Mouse (Mus musculus) CH12.LX (cell line): ENCODE data around the gene Yaf2. TPM values are rescaled to one million over a fixed set of nuclear protein-coding genes. Genes with fewer than 3 reads are reported as not detected.

ENCODE experiments used
- DNase-seq: peaks from one replicate; pipeline ENCODE4 v3.0.0-alpha.2; 2013; ENCODE audit errors: extremely low read depth
- H3K27ac ChIP-seq: 2 replicates; pipeline ENCODE4 v1.5.1; 2012; ENCODE audit warnings: low read depth, mild to moderate bottlenecking, control low read depth, moderate library complexity; ENCODE audit not compliant: insufficient read depth
- H3K27me3 ChIP-seq: replicated peaks from 2 replicates; pipeline ENCODE3; 2012; ENCODE audit warnings: inconsistent platforms
- H3K36me3 ChIP-seq, 2 experiments: replicated peaks in 1 of 2; 2 replicates each; pipeline versions ENCODE3 to v1.6.1; 2012; ENCODE audit warnings: inconsistent platforms in 1 of 2, low read length in 1 of 2, mild to moderate bottlenecking in 1 of 2, mixed read lengths in 1 of 2, moderate library complexity in 1 of 2; ENCODE audit not compliant: control insufficient read depth in 1 of 2, insufficient read depth in 1 of 2
- H3K4me1 ChIP-seq, 2 experiments: 2 replicates each; pipeline ENCODE4 v1.6.1; 2012; ENCODE audit warnings: inconsistent platforms in 1 of 2, moderate library complexity in 1 of 2; ENCODE audit not compliant: insufficient read depth in 2 of 2, control insufficient read depth in 1 of 2
- H3K4me2 ChIP-seq: 2 replicates; pipeline ENCODE4 v1.6.1; 2012; ENCODE audit warnings: low read depth, mild to moderate bottlenecking, control low read depth; ENCODE audit not compliant: poor library complexity, insufficient read depth, severe bottlenecking
- H3K4me3 ChIP-seq, 3 experiments: fragments of 150-350 bp in 1 of 3; sonication (generic) in 1 of 3; replicated peaks in 1 of 3; 2 replicates each; pipeline versions ENCODE3 to v1.5.1; 2011 to 2012; ENCODE audit warnings: low read depth in 2 of 3, low read length in 2 of 3, mild to moderate bottlenecking in 2 of 3, moderate library complexity in 2 of 3, control low read depth in 1 of 3, improper control_type of control experiment in 1 of 3, inconsistent platforms in 1 of 3, mixed read lengths in 1 of 3; ENCODE audit not compliant: poor library complexity in 1 of 3
- H3K79me2 ChIP-seq: replicated peaks from 2 replicates; pipeline ENCODE4 v1.6.1; 2012; ENCODE audit warnings: mild to moderate bottlenecking, moderate library complexity; ENCODE audit not compliant: control insufficient read depth, poor library complexity, insufficient read depth, severe bottlenecking; ENCODE audit errors: extremely low read depth
- H3K9ac ChIP-seq: 2 replicates; pipeline ENCODE4 v1.6.1; 2012; ENCODE audit warnings: low read depth, mild to moderate bottlenecking, control low read depth, moderate library complexity; ENCODE audit not compliant: insufficient read depth
- H3K9me3 ChIP-seq: replicated peaks from 2 replicates; pipeline ENCODE3; 2012; ENCODE audit warnings: low read length, inconsistent platforms, mixed read lengths
- CHD2 ChIP-seq: IDR thresholded peaks from 2 replicates; pipeline ENCODE4 v1.6.1; 2011; ENCODE audit warnings: low read length, improper control_type of control experiment
- CTCF ChIP-seq, 2 experiments: IDR thresholded peaks in 1 of 2; conservative IDR thresholded peaks in 1 of 2; 2 replicates each; pipeline ENCODE4 v1.5.1; 2011 to 2012; ENCODE audit warnings: low read depth in 2 of 2, low read length in 2 of 2, improper control_type of control experiment in 1 of 2, inconsistent platforms in 1 of 2, mild to moderate bottlenecking in 1 of 2, moderate library complexity in 1 of 2
- E2F4 ChIP-seq: IDR thresholded peaks from 2 replicates; pipeline ENCODE4 v1.6.1; 2011; ENCODE audit warnings: low read depth, low read length, improper control_type of control experiment; ENCODE audit not compliant: insufficient replicate concordance
- ELF1 ChIP-seq: IDR thresholded peaks from 2 replicates; pipeline ENCODE4 v1.6.1; 2014; ENCODE audit warnings: low read depth, mild to moderate bottlenecking, inconsistent platforms, low read length, improper control_type of control experiment
- ETS1 ChIP-seq: conservative IDR thresholded peaks from 2 replicates; pipeline ENCODE4 v1.6.1; 2012; ENCODE audit warnings: low read depth, mild to moderate bottlenecking, inconsistent platforms, low read length, improper control_type of control experiment, moderate library complexity
- JUND ChIP-seq: conservative IDR thresholded peaks from 2 replicates; pipeline ENCODE4 v1.6.1; 2011; ENCODE audit warnings: low read depth, low read length, improper control_type of control experiment
- MAFK ChIP-seq: IDR thresholded peaks from 2 replicates; pipeline ENCODE4 v1.6.1; 2011; ENCODE audit warnings: low read length, improper control_type of control experiment; ENCODE audit not compliant: insufficient replicate concordance
- MAZ ChIP-seq: IDR thresholded peaks from 2 replicates; pipeline ENCODE4 v1.6.1; 2012; ENCODE audit warnings: low read depth, mild to moderate bottlenecking, inconsistent platforms, low read length, improper control_type of control experiment, moderate library complexity
- MEF2A ChIP-seq: IDR thresholded peaks from 2 replicates; pipeline ENCODE4 v1.6.1; 2014; ENCODE audit warnings: low read depth, mild to moderate bottlenecking, inconsistent platforms, low read length, improper control_type of control experiment, borderline replicate concordance
- MXI1 ChIP-seq: IDR thresholded peaks from 2 replicates; pipeline ENCODE4 v1.6.1; 2011; ENCODE audit warnings: mild to moderate bottlenecking, low read depth, low read length, improper control_type of control experiment
- NELFE ChIP-seq: IDR thresholded peaks from 2 replicates; pipeline ENCODE4 v1.6.1; 2011; ENCODE audit warnings: low read depth, low read length, improper control_type of control experiment
- PAX5 ChIP-seq: IDR thresholded peaks from 2 replicates; pipeline ENCODE4 v1.6.1; 2012; ENCODE audit warnings: low read length, inconsistent platforms, mixed read lengths
- POLR2AphosphoS2 ChIP-seq: IDR thresholded peaks from 2 replicates; pipeline ENCODE4 v1.6.1; 2011; ENCODE audit warnings: low read depth, low read length, improper control_type of control experiment
- RCOR1 ChIP-seq: conservative IDR thresholded peaks from 2 replicates; pipeline ENCODE4 v1.6.1; 2012; ENCODE audit warnings: low read depth, mild to moderate bottlenecking, inconsistent platforms, low read length, improper control_type of control experiment
- SIN3A ChIP-seq: IDR thresholded peaks from 2 replicates; pipeline ENCODE4 v1.6.1; 2012; ENCODE audit warnings: low read length, improper control_type of control experiment, inconsistent platforms
- TBP ChIP-seq: conservative IDR thresholded peaks from 2 replicates; pipeline ENCODE4 v1.6.1; 2011; ENCODE audit warnings: low read depth, low read length, improper control_type of control experiment
- UBTF ChIP-seq: IDR thresholded peaks from 2 replicates; pipeline ENCODE4 v1.6.1; 2012; ENCODE audit warnings: low read depth, mild to moderate bottlenecking, inconsistent platforms, low read length, improper control_type of control experiment, moderate library complexity
- USF1 ChIP-seq: IDR thresholded peaks from 2 replicates; pipeline ENCODE4 v1.6.1; 2014; ENCODE audit warnings: low read depth, mild to moderate bottlenecking, inconsistent platforms, low read length, improper control_type of control experiment
- ZKSCAN1 ChIP-seq: IDR thresholded peaks from 2 replicates; pipeline ENCODE4 v1.6.1; 2012; ENCODE audit warnings: low read depth, inconsistent platforms, low read length, improper control_type of control experiment, borderline replicate concordance
- dilution Hi-C: fragments of 300-500 bp; cut with MboI; formaldehyde crosslinking; loops from 2 replicates; pipeline ENCODE4 v1.14.3; 2020; ENCODE audit warnings: low sequenced_read_pairs; ENCODE audit not compliant: extremely low pct_unique_long_range_greater_than_20kb, extremely low pct_ligation_motif_present
- in situ Hi-C: fragments of 300-500 bp; cut with MboI; formaldehyde crosslinking; loops from 3 replicates; pipeline ENCODE4 v1.14.3; 2019; ENCODE audit warnings: low sequenced_read_pairs, low pct_ligation_motif_present, low pct_unique_long_range_greater_than_20kb, mixed read lengths
- polyA plus RNA-seq: library from polyadenylated mRNA; unstranded; fragments of >175 nt; gene quantifications from 2 replicates; pipeline ENCODE4 v1.2.1, GENCODE M21; 2012; ENCODE audit warnings: low read depth; ENCODE audit not compliant: insufficient read length
- total RNA-seq, 2 experiments: library from RNA; depleted of rRNA; stranded (reverse); fragments of 300-350 nt in 1 of 2; fragments of >200 nt in 1 of 2; gene quantifications; 2 replicates each; pipeline ENCODE4 v1.2.3; 2012 to 2014

The Yaf2 gene
- total and polyA plus RNA-seq, 3 experiments = 32.7 to 78.4 (median 46.2) TPM

DNA sequence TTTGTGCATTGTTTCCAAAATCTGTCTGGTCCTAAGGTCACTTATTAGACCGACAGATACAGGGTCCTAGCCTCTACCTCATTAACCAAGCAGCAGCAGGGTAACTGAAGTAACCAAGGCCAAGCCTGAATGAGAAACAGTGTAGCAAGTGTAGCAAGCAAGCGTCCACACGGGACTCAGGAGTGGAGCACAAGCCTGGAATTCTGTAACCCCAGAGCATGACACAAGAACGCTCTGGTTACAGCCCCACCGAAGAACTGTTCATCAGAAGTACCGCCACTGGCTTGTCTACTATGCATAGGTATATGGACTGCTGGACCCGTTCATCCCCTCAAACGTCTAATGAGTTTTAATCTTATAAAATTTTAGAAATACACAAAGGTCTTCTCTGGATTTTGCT, 69.3 kb downstream of the Yaf2 start:
- in situ Hi-C loops = loop anchor here (10.0 kb wide), 1 partner anchor 177 kb away; no protein-coding TSS in a partner anchor

DNA sequence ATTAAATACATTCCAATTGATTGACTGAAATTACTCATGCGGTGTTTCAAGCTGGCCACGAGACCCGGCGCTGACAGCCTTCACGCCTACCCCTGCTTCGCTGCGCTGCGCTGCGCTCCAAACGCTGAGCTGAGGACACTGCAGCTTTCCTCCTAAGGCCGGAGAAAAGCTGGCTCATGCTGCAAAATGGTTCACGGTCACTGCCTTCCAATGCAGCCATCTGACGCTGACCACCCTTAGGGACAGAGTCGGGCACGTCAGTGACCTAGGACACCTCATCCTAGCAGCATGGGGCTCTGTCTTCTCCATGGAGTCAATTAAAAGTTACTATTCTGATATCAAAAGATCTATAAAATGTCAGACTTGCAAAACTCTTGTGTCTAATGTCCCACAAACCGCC, 70.4 kb downstream of the Yaf2 start:
- no peak for TF ChIP-seq NELFE
- TF ChIP-seq E2F4 = no peak
- no peak for TF ChIP-seq UBTF
- no peak for TF ChIP-seq MAFK
- no peak for TF ChIP-seq USF1
- TF ChIP-seq ETS1 = no peak
- no peak for TF ChIP-seq PAX5
- TF ChIP-seq RCOR1 = no peak
- no peak for TF ChIP-seq POLR2AphosphoS2
- no peak for TF ChIP-seq ZKSCAN1
- no peak for TF ChIP-seq CHD2
- TF ChIP-seq MAZ = no peak
- TF ChIP-seq SIN3A = no peak
- H3K4me1 ChIP-seq = peaks cover 0 to 20% of the 10 kb centered on the region in 2 experiments; a peak in 2 of 4 replicates
- in situ Hi-C loops (loop anchor here (10.0 kb wide), 1 partner anchor 178 kb away; no protein-coding TSS in a partner anchor), dilution Hi-C loops (no loop called here)
- no peak overlapping the region for H3K9ac ChIP-seq
- DNase-seq = no peak
- H3K36me3 ChIP-seq = peaks cover 9 to 68% of the 10 kb centered on the region in 2 experiments
- H3K27me3 ChIP-seq = no peaks in the 10 kb centered on the region
- H3K4me2 ChIP-seq = no peak overlapping the region
- no peak overlapping the region for H3K27ac ChIP-seq
- H3K79me2 ChIP-seq = peaks cover 6% of the 10 kb centered on the region; the same call in 1 of the 2 replicates
- no peak overlapping the region for H3K4me3 ChIP-seq
- no peaks in the 10 kb centered on the region for H3K9me3 ChIP-seq

More for the DNA sequence above, 69.3 kb downstream of the Yaf2 start:
- TF ChIP-seq CTCF (conservative IDR thresholded peaks at IDR 0.05 in 1 of 2, IDR thresholded peaks at IDR 0.05 in 1 of 2; ENCODE audit: low read depth in 2 of 2, low read length in 2 of 2) = no peak
- TF ChIP-seq CHD2 = no peak
- TF ChIP-seq JUND = no peak
- no peak for TF ChIP-seq ZKSCAN1
- TF ChIP-seq ELF1 = no peak
- TF ChIP-seq MEF2A = no peak
- no peak for TF ChIP-seq TBP
- TF ChIP-seq MXI1 = no peak
- no peak for TF ChIP-seq MAFK
- Histone ChIP-seq H3K27me3 (no peaks in the 10 kb centered on the region), H3K4me1 (peaks cover 2 to 24% of the 10 kb centered on the region in 2 experiments), H3K4me2 (no peak overlapping the region), H3K9me3 (no peaks in the 10 kb centered on the region), H3K79me2 (peaks cover 12% of the 10 kb centered on the region), H3K36me3 (peaks cover 6 to 63% of the 10 kb centered on the region in 2 experiments), H3K4me3 (no peak overlapping the region), H3K9ac (no peak overlapping the region), H3K27ac (no peak overlapping the region)
- dilution Hi-C loops = no loop called here
- DNase-seq = no peak
